ENCODE assay signal across 7 mouse cellular contexts in the genomic region with DNA sequence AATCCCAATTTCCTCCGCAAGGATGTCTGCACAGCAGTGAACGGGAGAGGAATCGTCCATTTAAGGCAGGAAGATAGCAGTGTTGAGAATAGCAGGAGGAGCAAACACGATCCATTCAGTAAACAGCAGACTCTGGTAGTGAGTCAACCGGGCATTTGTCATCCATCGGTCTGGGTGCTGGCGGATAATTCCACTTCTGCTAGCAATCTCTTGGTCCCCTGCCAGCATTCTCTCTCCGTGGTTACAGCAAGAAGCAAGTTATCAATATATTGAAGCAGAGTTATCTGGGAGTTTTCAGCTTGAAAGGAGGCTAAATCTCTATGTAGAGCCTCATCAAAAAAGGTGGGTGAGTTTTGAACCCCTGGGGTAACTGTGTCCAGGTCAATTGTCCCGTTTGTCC.
DNase-seq lines count a peak whose midpoint lies in the region.

No protein-coding gene starts in this region.

- peak; percentile 13 for DNase-seq in 3T3-L1 (ENCODE audit: low read depth, low spot score)
- peak; percentile 10 for DNase-seq in adrenal gland, adult 2 months
- peak; percentile 1 to 5 for DNase-seq in adrenal gland, postnatal 36 days
- DNase-seq in brain, adult 2 months (ENCODE audit: low read depth, low spot score), result peak; percentile 2
- peak; percentile 55 for DNase-seq in heart, adult 11 months
- DNase-seq in layer of hippocampus, adult 18-20 months (ENCODE audit: low spot score in 2 of 2), result peak; percentile 35 to 53
- peak; percentile 25 for DNase-seq in layer of hippocampus, adult 9-11 months

Comparison
In these comparisons a context has a peak if more than half of its experiments do, and no peak if none do; other contexts are left out.
1. Peak in every context shown above with its lines: DNase-seq.
2. DNase-seq: peak in every context shown above with its lines; median percentile 55 in heart, adult 11 months; 44 in layer of hippocampus, adult 18-20 months; 25 in layer of hippocampus, adult 9-11 months; 13 in 3T3-L1; 10 in adrenal gland, adult 2 months; 3 in adrenal gland, postnatal 36 days; 2 in brain, adult 2 months.